Mouse (Mus musculus) myocyte (in vitro differentiated cells): Measurements from ENCODE around the gene Arhgap10.

ENCODE experiments used
- CEBPB ChIP-seq: IDR thresholded peaks from 2 replicates; pipeline ENCODE4 v1.6.1; 2011; ENCODE audit warnings: mild to moderate bottlenecking, moderate library complexity; ENCODE audit not compliant: poor library complexity, insufficient read depth, severe bottlenecking
- E2F4 ChIP-seq: IDR thresholded peaks from one replicate; pipeline ENCODE4 v1.6.1; 2011; ENCODE audit warnings: mild to moderate bottlenecking, control low read depth, moderate library complexity; ENCODE audit not compliant: insufficient read depth
- MAX ChIP-seq: IDR thresholded peaks from one replicate; pipeline ENCODE4 v1.6.1; 2011; ENCODE audit warnings: low read depth, mild to moderate bottlenecking, control low read depth
- MYOD1 ChIP-seq, 3 experiments: IDR thresholded peaks; one replicate each; pipeline ENCODE4 v1.6.1; 2011; ENCODE audit warnings: control low read depth in 2 of 3, low read depth in 2 of 3, mild to moderate bottlenecking in 2 of 3, moderate library complexity in 1 of 3; ENCODE audit not compliant: insufficient read length in 2 of 3, control insufficient read depth in 1 of 3
- MYOG ChIP-seq, 3 experiments: IDR thresholded peaks; one replicate each; pipeline ENCODE4 v1.6.1; 2011; ENCODE audit warnings: control low read depth in 2 of 3, low read depth in 2 of 3, mild to moderate bottlenecking in 2 of 3; ENCODE audit not compliant: insufficient read length in 2 of 3, control insufficient read depth in 1 of 3, insufficient read depth in 1 of 3
- POLR2A ChIP-seq: IDR thresholded peaks from one replicate; pipeline ENCODE4 v1.6.1; 2011; ENCODE audit warnings: low read depth, mild to moderate bottlenecking, control low read depth, moderate library complexity; ENCODE audit not compliant: insufficient read length
- POLR2AphosphoS2 ChIP-seq: IDR thresholded peaks from one replicate; pipeline ENCODE4 v1.6.1; 2011; ENCODE audit warnings: low read depth, control low read depth; ENCODE audit not compliant: insufficient read length
- REST ChIP-seq: IDR thresholded peaks from one replicate; pipeline ENCODE4 v1.6.1; 2011; ENCODE audit warnings: mild to moderate bottlenecking, control low read depth, moderate library complexity; ENCODE audit not compliant: insufficient read depth, insufficient read length
- TCF12 ChIP-seq: IDR thresholded peaks from one replicate; pipeline ENCODE4 v1.6.1; 2011; ENCODE audit warnings: mild to moderate bottlenecking, control low read depth; ENCODE audit not compliant: poor library complexity, insufficient read depth, severe bottlenecking
- USF1 ChIP-seq: IDR thresholded peaks from one replicate; pipeline ENCODE4 v1.6.1; 2011; ENCODE audit warnings: low read depth, mild to moderate bottlenecking, control low read depth, moderate library complexity

- no peak for TF ChIP-seq MYOG (IDR thresholded peaks at IDR 0.05; ENCODE audit: control insufficient read depth in 1 of 3, insufficient read depth in 1 of 3, insufficient read length in 2 of 3, low read depth in 2 of 3)
- no peak for TF ChIP-seq POLR2A
- no peak for TF ChIP-seq TCF12
- TF ChIP-seq POLR2AphosphoS2: no peak
- no peak for TF ChIP-seq REST
- TF ChIP-seq USF1: no peak
- no peak for TF ChIP-seq MAX
- no peak for TF ChIP-seq E2F4
- TF ChIP-seq CEBPB: no peak
- no peak for TF ChIP-seq MYOD1 (IDR thresholded peaks at IDR 0.05; ENCODE audit: control insufficient read depth in 1 of 3, insufficient read length in 2 of 3, low read depth in 2 of 3)
Measured at GRCm38 (mm10) chr8:77350121-77350777, 167.5 kb downstream of the Arhgap10 start.
